Mouse (Mus musculus) midbrain, embryonic 16.5 days (tissue): ENCODE measurements around the gene Cdhr2. TPM values are rescaled to one million over a fixed set of nuclear protein-coding genes. Genes with fewer than 3 reads are reported as not detected.
A peak's percentile ranks its signal among the peaks of the same experiment; 100 is the strongest.

Source experiments
- ATAC-seq: fragments of 200-750 bp; cut with Nextera tagmentation; 2 replicates; pipeline ENCODE4 v1.8.0; 2017; ENCODE audit warnings: moderate TSS enrichment
- H3K27ac ChIP-seq: fragments of 300-500 bp; sonication (generic); 2 replicates; pipeline ENCODE4 v1.5.1; 2014; ENCODE audit warnings: mild to moderate bottlenecking, low read length, mixed read lengths
- H3K27me3 ChIP-seq: fragments of 300-500 bp; sonication (generic); 2 replicates; pipeline ENCODE4 v1.6.1; 2014; ENCODE audit warnings: low read depth, low read length, mixed read lengths; ENCODE audit not compliant: control insufficient read depth, insufficient read depth
- H3K36me3 ChIP-seq: fragments of 300-500 bp; sonication (generic); 2 replicates; pipeline ENCODE4 v1.6.1; 2014; ENCODE audit warnings: mild to moderate bottlenecking, low read length, moderate library complexity, mixed read lengths; ENCODE audit not compliant: control insufficient read depth, insufficient read depth
- H3K4me1 ChIP-seq: fragments of 300-500 bp; sonication (generic); 2 replicates; pipeline ENCODE4 v1.6.1; 2014; ENCODE audit warnings: mild to moderate bottlenecking, low read length, mixed read lengths; ENCODE audit not compliant: control insufficient read depth, insufficient read depth
- H3K4me2 ChIP-seq: fragments of 300-500 bp; sonication (generic); 2 replicates; pipeline ENCODE4 v1.6.1; 2014; ENCODE audit warnings: mild to moderate bottlenecking, low read length, mixed read lengths
- H3K4me3 ChIP-seq: fragments of 300-500 bp; sonication (generic); 2 replicates; pipeline ENCODE4 v1.5.1; 2014; ENCODE audit warnings: low read depth, mild to moderate bottlenecking, low read length, moderate library complexity, mixed read lengths
- H3K9ac ChIP-seq: fragments of 300-500 bp; sonication (generic); 2 replicates; pipeline ENCODE4 v1.6.1; 2014; ENCODE audit warnings: low read depth, low read length, mixed read lengths
- H3K9me3 ChIP-seq: fragments of 300-500 bp; sonication (generic); replicated peaks from 2 replicates; pipeline ENCODE4 v1.6.1; 2014; ENCODE audit warnings: mild to moderate bottlenecking, low read length, mixed read lengths; ENCODE audit not compliant: control insufficient read depth, poor library complexity, severe bottlenecking
- WGBS: fragments of 180-500 bp; shearing (Covaris S2); extraction: QIAGEN DNeasy Blood & Tissue Kit; methylation state at CpG from one replicate; pipeline ENCODE4 v1.1.7; 2014; 5-methylcytosine and 5-hydroxymethylcytosine counted together
- polyA plus RNA-seq: library from polyadenylated mRNA; unstranded; fragments of >200 nt; fragmentation: Nextera tagmentation; extraction: Ambion mirVana; gene quantifications from 2 replicates; pipeline ENCODE4 v1.2.1, GENCODE M21; 2015

Gene Cdhr2
- polyA plus RNA-seq, 1 experiment from 2014 or later = 0.36 TPM

- Histone ChIP-seq H3K4me2 (no peak overlapping the region), H3K4me3 (no peak overlapping the region), H3K9ac (peak overlapping the region; percentile 23; the same call in 1 of the 2 replicates), H3K9me3 (no peaks in the 10 kb centered on the region), H3K27me3 (no peaks in the 10 kb centered on the region), H3K27ac (no peak overlapping the region), H3K36me3 (no peaks in the 10 kb centered on the region), H3K4me1 (peaks cover 44% of the 10 kb centered on the region)
- 95% methylated on average over 8 of the region's 8 CpGs for WGBS
- ATAC-seq = no peak
Observed at GRCm38 (mm10) chr13:54690151-54690740, 11.0 kb upstream of the Cdhr2 start.

GRCm38 (mm10) chr13:54691737-54692136 lies 9.5 kb upstream of the Cdhr2 start:
- H3K9ac ChIP-seq = no peak overlapping the region
- H3K27ac ChIP-seq = no peak overlapping the region
- peaks cover 32% of the 10 kb centered on the region for H3K4me1 ChIP-seq
- H3K36me3 ChIP-seq = no peaks in the 10 kb centered on the region
- no peak overlapping the region for H3K4me3 ChIP-seq
- no peak for ATAC-seq
- no peaks in the 10 kb centered on the region for H3K27me3 ChIP-seq
- H3K9me3 ChIP-seq = no peaks in the 10 kb centered on the region
- H3K4me2 ChIP-seq = no peak overlapping the region; the same call in 1 of the 2 replicates

GRCm38 (mm10) chr13:54692711-54693557 lies 8.3 kb upstream of the Cdhr2 start:
- H3K9ac ChIP-seq = peak overlapping the region; percentile 89
- no peaks in the 10 kb centered on the region for H3K36me3 ChIP-seq
- ATAC-seq = no peak
- H3K4me1 ChIP-seq = peaks cover 32% of the 10 kb centered on the region
- H3K9me3 ChIP-seq = no peaks in the 10 kb centered on the region
- no peaks in the 10 kb centered on the region for H3K27me3 ChIP-seq
- WGBS = 15% methylated on average over 21 of the region's 21 CpGs
- H3K27ac ChIP-seq = peak overlapping the region; percentile 95
- H3K4me2 ChIP-seq = peak overlapping the region; percentile 94
- H3K4me3 ChIP-seq = peak overlapping the region; percentile 83

- peak within 1 kb of the TSS; percentile 89 for H3K9ac ChIP-seq
- no peaks in the 10 kb centered on the region for H3K9me3 ChIP-seq
- under 1% methylated on average over 56 of the region's 92 CpGs for WGBS
- H3K4me3 ChIP-seq = peak within 1 kb of the TSS; percentile 83
- peak within 1 kb of the TSS; percentile 94 for H3K4me2 ChIP-seq
- H3K4me1 ChIP-seq = peaks cover 28% of the 10 kb centered on the region
- no peaks in the 10 kb centered on the region for H3K27me3 ChIP-seq
- peak within 1 kb of the TSS; percentile 95 for H3K27ac ChIP-seq
- ATAC-seq = peak; percentile 96
- no peaks in the 10 kb centered on the region for H3K36me3 ChIP-seq
Observed at GRCm38 (mm10) chr13:54693558-54694347, 7.5 kb upstream of the Cdhr2 start, which contains the start of gene Rnf44. Gene Rnf44 (minus strand): TSS chr13:54693907.

GRCm38 (mm10) chr13:54694348-54695060 lies 6.8 kb upstream of the Cdhr2 start:
- Histone ChIP-seq H3K27ac (peak overlapping the region; percentile 95), H3K4me3 (peak overlapping the region; percentile 83), H3K9ac (peak overlapping the region; percentile 72; the same call in 1 of the 2 replicates), H3K27me3 (no peaks in the 10 kb centered on the region), H3K4me1 (peaks cover 28% of the 10 kb centered on the region), H3K4me2 (peak overlapping the region; percentile 50), H3K36me3 (no peaks in the 10 kb centered on the region), H3K9me3 (no peaks in the 10 kb centered on the region)
- ATAC-seq = peak; percentile 87
- 18% methylated on average over 26 of the region's 26 CpGs for WGBS

GRCm38 (mm10) chr13:54695479-54696230 lies 5.6 kb upstream of the Cdhr2 start:
- no peak for ATAC-seq
- no peak overlapping the region for H3K4me2 ChIP-seq

GRCm38 (mm10) chr13:54702507-54702906 lies 1.2 kb downstream of the Cdhr2 start:
- WGBS = 55% methylated on average over 7 of the region's 7 CpGs
- no peak overlapping the region for H3K27ac ChIP-seq

More at GRCm38 (mm10) chr13:54695479-54696230, 5.6 kb upstream of the Cdhr2 start:
- Histone ChIP-seq H3K9ac (no peak overlapping the region), H3K27me3 (no peaks in the 10 kb centered on the region), H3K27ac (no peak overlapping the region), H3K36me3 (no peaks in the 10 kb centered on the region), H3K9me3 (no peaks in the 10 kb centered on the region), H3K4me3 (no peak overlapping the region), H3K4me1 (peaks cover 26% of the 10 kb centered on the region)
- 89% methylated on average over 11 of the region's 11 CpGs for WGBS

GRCm38 (mm10) chr13:54704890-54705289 lies 3.6 kb downstream of the Cdhr2 start:
- Histone ChIP-seq H3K9ac (no peak overlapping the region), H3K4me2 (no peak overlapping the region), H3K27ac (no peak overlapping the region), H3K4me3 (no peak overlapping the region), H3K9me3 (no peaks in the 10 kb centered on the region), H3K4me1 (no peaks in the 10 kb centered on the region), H3K27me3 (no peaks in the 10 kb centered on the region), H3K36me3 (no peaks in the 10 kb centered on the region)
- no peak for ATAC-seq
- WGBS = 64% methylated on average over 6 of the region's 6 CpGs

More at GRCm38 (mm10) chr13:54702507-54702906, 1.2 kb downstream of the Cdhr2 start:
- no peak overlapping the region for H3K4me3 ChIP-seq
- H3K36me3 ChIP-seq = no peaks in the 10 kb centered on the region
- H3K27me3 ChIP-seq = no peaks in the 10 kb centered on the region
- H3K4me1 ChIP-seq = no peaks in the 10 kb centered on the region
- no peak for ATAC-seq
- H3K9ac ChIP-seq = no peak overlapping the region
- H3K4me2 ChIP-seq = no peak overlapping the region
- H3K9me3 ChIP-seq = no peaks in the 10 kb centered on the region
